Mouse (Mus musculus): ENCODE data around the gene Rasgrp4.

Gene Rasgrp4

GRCm38 (mm10) chr7:29148771-29149170 lies 14.1 kb downstream of the Rasgrp4 start:
- no peak for DNase-seq

- no peak for DNase-seq
Observed at GRCm38 (mm10) chr7:29151486-29151885, 16.8 kb downstream of the Rasgrp4 start.

- no peak for DNase-seq
Observed at GRCm38 (mm10) chr7:29154018-29154720, 19.5 kb downstream of the Rasgrp4 start.

GRCm38 (mm10) chr7:29155196-29155837 lies 20.7 kb downstream of the Rasgrp4 start:
- peak; percentile 94 for DNase-seq

GRCm38 (mm10) chr7:29155838-29156782 lies 21.5 kb downstream of the Rasgrp4 start, which contains the start of gene Fam98c:
Gene Fam98c (minus strand): TSS chr7:29156234.
- DNase-seq = peak; percentile 92

GRCm38 (mm10) chr7:29158264-29158663 lies 23.6 kb downstream of the Rasgrp4 start:
- DNase-seq = no peak

GRCm38 (mm10) chr7:29162294-29162693 lies 27.6 kb downstream of the Rasgrp4 start:
- DNase-seq = no peak

- no peak for DNase-seq
Observed at GRCm38 (mm10) chr7:29162750-29163525, 28.3 kb downstream of the Rasgrp4 start.

- no peak for DNase-seq
Observed at GRCm38 (mm10) chr7:29167656-29168055, 33.0 kb downstream of the Rasgrp4 start.

GRCm38 (mm10) chr7:29168121-29168695 lies 33.6 kb downstream of the Rasgrp4 start:
- no peak for DNase-seq

- DNase-seq = peak; percentile 32
Observed at GRCm38 (mm10) chr7:29168791-29169230, 34.2 kb downstream of the Rasgrp4 start.

GRCm38 (mm10) chr7:29169231-29170065 lies 34.8 kb downstream of the Rasgrp4 start:
- peak; percentile 85 for DNase-seq

- DNase-seq = peak; percentile 36
Observed at GRCm38 (mm10) chr7:29170066-29170754, 35.6 kb downstream of the Rasgrp4 start, which contains the start of the genes Ggn and Spred3. Gene Ggn (plus strand): TSS chr7:29170210. Gene Spred3 (minus strand): TSS chr7:29170411.

- no peak for DNase-seq
Observed at GRCm38 (mm10) chr7:29170755-29171561, 36.3 kb downstream of the Rasgrp4 start.

GRCm38 (mm10) chr7:29171562-29172097 lies 37.0 kb downstream of the Rasgrp4 start:
- no peak for DNase-seq

GRCm38 (mm10) chr7:29172390-29173016 lies 37.9 kb downstream of the Rasgrp4 start:
- DNase-seq = no peak

GRCm38 (mm10) chr7:29178106-29178505 lies 43.5 kb downstream of the Rasgrp4 start:
- no peak for DNase-seq

- no peak for DNase-seq
Observed at GRCm38 (mm10) chr7:29179323-29179722, 44.7 kb downstream of the Rasgrp4 start.
